Mouse (Mus musculus) heart, postnatal 4 days (tissue): ENCODE measurements at regions not wholly inside any gene's neighbourhood (a gene's known extent, or its start where the extent isn't known, plus 50 kb on each side); places are given as distances from the start of the nearest gene placed in this dataset.

Source experiments
- DNase-seq: peaks from one replicate; pipeline ENCODE4 v3.0.0; 2021

DNA sequence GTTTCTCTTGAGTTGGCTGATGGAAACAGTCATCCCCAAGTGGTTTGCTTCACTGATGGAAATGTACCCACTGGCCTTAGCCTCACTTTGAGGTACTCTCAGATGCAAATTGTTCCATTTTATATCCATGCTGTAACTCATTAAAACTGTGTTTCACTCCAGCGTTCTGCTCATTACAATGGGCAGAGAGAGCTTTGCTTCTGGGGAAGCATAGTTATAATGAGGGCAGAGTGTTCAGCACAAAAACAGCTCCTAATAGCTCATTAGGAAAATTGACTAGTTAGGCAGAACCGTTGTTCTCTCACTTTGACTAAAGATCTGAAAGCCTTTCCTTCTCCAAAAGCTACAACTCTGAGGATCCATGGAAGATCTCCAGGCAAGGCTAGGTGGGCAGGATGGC lies 771.2 kb downstream of the Ntrk3 start:
- no peak for DNase-seq

DNA sequence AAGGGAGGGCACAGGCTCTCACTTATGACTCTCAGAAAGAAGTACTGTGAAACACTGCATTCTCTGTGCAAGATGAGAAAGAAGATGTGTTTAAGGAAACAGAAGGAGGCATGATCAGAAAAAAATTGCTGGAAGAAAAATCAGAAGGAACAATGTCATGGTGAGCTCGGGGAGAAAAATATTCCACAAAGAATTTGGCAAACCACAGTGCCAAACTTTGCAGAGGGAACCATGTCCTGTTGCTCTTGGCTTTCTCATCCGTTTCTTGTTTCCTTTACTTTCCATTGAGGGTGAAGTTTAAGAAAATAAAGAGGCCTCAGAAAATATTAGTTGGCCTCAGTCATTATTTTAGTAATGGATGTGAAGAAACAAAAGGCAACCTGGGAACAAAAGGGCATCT lies 804.4 kb downstream of the Ntrk3 start:
- DNase-seq: no peak

DNA sequence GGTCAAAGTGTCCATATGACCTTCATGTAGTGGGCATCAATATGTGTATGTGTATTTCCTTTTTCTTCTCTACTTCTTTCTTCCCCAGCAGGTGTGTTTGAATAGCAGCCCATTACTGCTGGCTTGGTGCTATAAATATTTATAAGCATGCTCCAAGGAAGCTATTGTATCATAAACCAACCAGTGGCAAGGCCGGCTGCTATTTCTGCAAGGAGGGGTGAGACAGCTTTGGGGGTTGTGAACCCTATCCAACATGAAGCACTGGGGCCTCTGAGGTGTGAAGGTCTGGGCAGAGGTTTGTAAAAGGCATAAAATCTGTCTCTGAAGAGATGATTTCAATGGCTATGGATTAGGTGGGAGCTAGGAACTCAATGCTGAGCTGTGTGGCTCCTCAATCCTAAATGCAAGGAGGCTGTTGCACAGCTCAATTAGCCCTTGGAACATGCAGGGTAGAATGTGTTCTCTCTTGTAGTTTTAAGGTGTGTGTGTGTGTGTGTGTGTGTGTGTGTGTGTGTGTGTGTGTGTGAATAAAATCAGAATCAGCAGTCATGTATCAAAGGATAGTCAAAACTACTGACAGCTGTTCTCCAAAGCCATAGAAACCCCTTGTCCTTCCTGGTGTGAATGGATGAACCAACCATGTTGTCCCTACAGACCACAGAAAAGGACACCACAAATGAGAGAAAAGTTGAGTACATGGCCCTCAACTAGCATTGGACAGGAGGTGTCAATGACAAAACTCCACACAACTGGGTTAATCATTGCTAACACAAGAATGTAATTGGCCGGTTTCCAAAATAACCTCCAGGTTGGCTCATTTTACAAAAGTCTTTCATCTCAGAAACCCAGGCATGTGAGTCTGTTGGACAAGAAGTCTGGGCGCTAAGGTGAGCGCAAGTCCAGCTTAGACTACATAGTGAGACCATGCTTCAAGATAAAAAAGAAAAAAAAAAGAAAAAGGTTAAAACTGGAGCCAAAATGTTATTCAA lies 809.0 kb downstream of the Ntrk3 start:
- DNase-seq: no peak

DNA sequence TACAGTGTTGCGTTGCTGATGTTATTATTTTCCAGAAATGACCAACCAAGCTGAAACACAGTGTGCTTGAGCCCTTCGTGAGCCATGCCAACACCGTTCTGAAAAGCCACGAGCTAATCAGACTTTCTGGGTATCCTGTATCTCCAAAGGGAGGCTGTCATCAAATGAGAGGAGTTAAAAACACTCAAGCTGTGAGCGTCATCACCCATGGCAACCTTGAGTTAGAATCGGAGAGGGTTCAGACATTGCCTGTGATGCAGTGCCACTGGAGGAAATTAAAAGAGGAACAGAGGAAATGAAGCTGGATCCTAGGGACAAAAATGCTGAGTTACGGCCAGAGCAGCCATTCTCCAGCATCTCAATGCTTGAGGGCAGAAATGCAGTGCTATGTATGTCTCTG lies 838.6 kb downstream of the Ntrk3 start:
- no peak for DNase-seq

DNA sequence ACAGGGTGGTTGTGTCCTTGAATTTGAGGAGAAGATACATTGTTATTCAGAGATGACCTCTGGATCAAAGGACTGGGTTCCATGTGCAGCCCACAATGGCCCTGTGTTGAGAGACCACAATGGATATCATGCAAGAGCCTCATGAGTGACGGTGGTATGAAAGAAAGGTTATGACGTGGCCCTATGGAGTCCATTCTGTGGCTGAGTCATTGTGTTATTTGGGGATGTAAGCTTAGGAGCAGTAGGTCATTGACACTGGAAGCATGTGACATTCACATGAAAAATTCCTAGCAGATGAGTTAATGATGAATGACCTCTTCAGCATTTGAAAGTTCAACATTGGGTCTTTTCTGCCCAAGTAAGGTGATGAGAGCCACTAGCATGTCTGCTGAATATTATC lies 849.3 kb downstream of the Ntrk3 start:
- no peak for DNase-seq

GRCm38 (mm10) chr7:77882605-77883354 lies 855.0 kb downstream of the Ntrk3 start:
- DNase-seq: no peak

GRCm38 (mm10) chr7:77867518-77867917 lies 870.3 kb downstream of the Ntrk3 start:
- no peak for DNase-seq

DNA sequence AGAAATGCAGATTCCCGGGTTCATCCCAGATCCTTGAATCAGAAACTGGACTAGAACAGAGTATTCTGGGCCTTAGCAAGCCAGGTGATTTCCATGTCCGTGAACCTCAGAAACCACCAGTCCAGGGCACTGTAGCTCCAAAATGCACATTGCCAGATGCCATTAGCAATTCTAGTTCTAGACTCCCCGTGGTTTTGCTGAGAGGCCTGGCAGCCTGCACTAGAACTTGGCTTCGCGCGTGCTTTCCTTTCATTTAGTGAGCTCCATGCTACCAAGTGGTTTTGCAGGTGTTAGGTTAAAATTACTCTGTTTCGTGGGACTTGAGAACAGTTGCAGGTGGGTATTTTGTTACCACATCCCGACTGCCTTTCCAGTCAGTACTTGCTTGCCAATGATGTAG lies 876.0 kb downstream of the Ntrk3 start:
- DNase-seq: no peak

DNA sequence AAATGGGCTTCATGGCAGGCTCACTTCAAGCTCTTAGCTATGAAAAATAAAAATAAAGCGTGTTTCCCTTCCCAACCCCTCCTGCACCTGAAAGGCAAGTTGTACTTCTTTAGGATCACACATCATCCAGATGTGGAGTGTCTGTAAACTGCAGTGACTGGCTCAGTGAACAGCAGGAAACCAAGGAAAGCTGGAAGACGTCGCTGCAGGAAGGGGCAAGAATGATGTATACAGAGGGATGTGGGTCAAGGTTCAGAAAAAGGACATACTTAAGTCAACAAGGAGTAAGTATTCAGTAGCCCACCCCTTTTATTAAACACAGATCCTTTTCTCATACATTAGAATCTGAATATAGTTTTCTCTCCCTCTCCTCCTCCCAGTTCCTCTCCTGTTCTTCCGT lies 879.4 kb downstream of the Ntrk3 start:
- no peak for DNase-seq

GRCm38 (mm10) chr7:77857979-77858378 lies 879.8 kb downstream of the Ntrk3 start:
- no peak for DNase-seq

- no peak for DNase-seq
Observed at GRCm38 (mm10) chr7:77855653-77856239, 882.1 kb downstream of the Ntrk3 start.

GRCm38 (mm10) chr7:77855077-77855476 lies 882.7 kb downstream of the Ntrk3 start:
- DNase-seq: no peak

GRCm38 (mm10) chr7:77824261-77824959 lies 913.4 kb downstream of the Ntrk3 start:
- DNase-seq: no peak

DNA sequence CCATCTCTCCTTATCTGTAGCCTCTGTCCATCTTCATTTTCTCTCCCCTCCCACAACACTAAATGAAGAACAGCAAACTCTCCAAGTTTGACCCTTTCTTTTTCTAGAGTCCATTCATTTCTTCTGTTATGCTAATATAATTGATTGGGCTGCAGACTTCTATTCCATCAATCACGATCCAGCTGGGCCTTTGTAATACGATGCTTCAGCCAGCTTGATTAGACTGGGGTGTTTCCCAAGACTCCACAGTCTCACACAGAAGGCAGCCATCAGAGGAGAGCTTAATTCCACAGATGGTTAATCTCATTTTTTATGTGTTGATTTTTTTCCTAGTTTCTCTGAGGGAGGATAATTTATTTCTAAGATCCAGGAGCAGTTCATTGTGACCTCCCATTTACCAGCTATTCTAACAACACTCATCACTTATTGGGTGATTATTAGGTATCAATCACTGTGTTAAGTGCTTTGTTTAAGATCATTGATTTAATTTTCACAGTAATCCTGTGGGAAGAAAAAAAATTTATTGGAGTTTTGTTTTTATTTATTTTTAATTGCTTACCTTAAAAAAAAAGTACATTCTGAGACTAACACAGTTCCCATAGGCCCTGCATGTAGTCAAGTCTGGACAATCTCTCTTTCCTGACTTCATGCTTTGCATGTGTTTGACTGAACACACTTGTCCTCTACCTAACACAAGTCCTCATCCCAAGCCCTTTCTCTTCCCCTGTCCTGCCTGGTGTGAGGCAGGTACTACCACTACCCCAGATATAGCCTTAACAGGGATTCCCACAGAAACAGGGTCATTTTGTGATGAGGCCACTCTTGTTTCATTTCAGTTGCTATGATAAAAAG lies 925.5 kb downstream of the Ntrk3 start:
- no peak for DNase-seq

DNA sequence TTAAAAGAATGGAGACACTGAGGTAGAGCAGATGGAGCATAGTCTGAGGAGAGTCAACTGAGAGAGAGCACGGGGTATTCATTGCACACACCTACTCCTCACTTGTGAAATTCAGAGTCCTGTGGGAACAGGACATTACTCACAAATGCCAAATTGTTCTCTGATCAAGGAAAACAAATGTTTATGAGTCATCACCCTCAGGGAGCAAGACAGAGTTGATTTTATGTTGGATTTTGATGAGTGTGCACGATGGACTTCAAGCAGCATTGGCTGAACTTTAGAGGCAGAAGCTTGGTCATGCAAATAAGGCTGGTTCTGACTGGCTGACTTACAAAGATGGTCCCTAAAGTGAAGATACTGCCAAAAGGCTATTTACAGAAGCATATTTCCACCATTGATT lies 951.0 kb downstream of the Ntrk3 start:
- DNase-seq: no peak

DNA sequence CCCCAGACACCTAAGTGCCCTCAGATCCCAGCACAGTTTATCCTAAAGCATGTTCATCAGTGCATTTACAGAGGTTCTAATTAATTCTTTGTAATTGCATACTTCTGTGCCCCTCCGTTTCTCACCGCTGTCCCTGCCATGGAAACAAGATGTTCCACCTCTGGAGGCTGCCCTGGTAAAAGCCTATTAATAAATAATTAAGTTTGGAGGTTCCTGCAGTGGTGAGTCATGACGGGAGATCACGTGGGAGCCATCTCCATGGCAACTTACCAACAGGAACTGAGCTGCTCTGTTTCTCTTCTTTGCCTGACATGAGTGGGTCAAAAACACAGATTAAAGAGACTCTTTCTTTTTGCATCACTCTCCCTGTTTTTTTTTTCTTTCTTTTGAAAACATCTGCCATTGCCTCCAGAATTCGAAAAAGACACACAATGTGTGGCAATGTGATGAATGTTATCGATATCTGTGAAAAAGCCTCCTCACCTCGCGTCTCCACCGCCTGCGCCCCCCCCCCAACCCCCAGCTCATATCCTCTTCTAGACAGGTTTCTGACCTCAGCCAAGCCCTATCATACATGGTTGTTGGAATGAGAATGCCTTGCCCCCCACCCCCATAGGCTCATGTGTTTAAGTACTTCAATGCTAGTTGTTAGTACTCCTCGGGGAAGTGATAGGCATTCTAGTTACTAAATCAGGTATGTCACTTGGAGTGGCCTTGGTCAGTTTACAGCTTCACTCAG lies 965.9 kb downstream of the Ntrk3 start:
- peak; percentile 17 for DNase-seq

DNA sequence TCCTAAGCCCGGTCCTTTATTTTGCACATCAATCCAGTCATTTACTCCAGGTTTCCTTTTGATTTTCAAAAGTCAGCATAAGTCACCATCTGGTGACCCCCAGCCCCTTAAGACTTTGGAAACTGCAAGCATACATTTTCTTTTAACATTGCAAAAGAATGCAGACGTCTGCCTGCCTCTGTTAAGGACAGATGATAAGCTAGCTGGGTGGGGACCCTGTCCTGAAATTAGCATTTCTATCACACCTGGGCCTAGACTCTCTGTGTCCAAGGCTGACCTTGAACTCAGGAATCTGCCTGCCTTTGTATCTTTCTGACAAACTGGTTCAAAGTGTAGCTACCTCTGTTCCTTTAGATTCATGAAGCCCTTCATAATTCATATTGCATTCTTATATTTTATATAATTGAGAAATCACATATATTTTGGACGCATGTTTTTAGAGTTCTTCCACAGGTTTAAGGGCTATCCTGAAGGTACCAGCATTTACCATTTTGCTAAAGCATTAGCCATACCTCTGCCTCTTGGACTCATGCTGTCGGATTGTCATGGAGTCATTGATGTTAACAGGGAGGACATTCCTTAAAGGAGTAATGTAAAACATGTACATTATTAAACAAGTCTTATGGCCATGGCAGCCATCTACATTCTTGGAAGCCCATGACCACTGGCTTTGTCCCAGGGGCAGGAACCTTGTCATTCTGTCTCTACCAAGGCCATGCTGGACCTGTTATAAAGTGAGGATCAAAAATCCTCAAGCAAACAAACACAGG lies 998.6 kb downstream of the Ntrk3 start:
- no peak for DNase-seq
